Mouse (Mus musculus): ENCODE measurements around the gene Akt1. TPM values are rescaled to one million over a fixed set of nuclear protein-coding genes. Genes with fewer than 3 reads are reported as not detected.

The Akt1 gene
- polyA plus RNA-seq (2016; fragmentation: Nextera tagmentation; extraction: Ambion mirVana), result 184 and 201 TPM in 2 replicates

DNA sequence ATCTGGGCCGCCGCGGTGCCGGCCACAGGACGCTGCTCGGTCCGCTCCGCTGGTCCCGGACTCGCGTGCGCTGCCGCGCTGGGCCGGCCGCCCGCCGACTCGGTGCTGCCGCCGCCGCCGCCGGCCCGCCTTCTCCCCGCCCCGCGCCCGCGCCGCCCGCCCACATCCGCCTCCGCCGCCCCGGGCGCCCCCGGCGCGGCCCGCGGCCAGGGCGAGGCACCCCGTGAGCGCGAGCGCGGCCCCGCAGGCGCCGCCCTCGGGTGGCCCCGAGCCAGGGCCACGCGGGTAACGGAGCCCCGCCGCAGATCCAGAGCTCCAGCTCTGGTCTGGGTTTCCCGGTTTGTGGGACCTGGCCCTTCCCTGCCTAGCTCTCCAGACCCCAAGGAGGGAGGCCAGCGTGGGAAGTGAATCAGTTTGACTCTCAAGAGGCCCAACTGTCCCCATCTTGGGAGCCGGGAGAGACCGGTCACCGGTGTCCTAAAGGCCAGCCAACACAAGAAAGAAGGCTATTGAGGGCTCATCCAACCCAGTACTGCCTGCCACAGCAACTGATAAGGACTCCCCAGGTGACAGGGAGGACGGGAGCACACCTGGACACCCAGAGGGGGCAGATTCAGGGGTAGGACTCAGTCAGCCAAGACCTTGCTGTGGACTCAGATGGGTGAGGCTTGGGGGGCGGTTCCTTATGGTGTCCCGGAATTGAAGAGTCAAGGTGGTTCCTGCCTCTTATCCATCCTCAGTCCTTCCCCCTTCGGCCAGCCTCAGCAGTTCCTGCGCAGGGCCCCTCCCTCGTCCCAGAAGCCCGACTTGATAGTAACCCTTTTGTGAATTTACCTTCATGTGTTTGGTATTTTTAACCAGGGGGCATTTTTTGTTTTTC, at the start of gene Akt1:
Akt1 (minus strand) TSS at position 753 of the 880 bp plus-strand sequence.
- peaks cover 24% of the 10 kb centered on the region for H3K27me3 ChIP-seq (replicated peaks)
- H3K36me3 ChIP-seq, result peaks cover 21% of the 10 kb centered on the region
- peak within 1 kb of the TSS; percentile 87 for H3K27ac ChIP-seq
- ATAC-seq (ENCODE audit: low FRiP score, low read depth), result 0 out of 2 replicates have a peak, but pooled peaks have one; percentile 7
- H3K9me3 ChIP-seq, result no peaks in the 10 kb centered on the region
- H3K4me1 ChIP-seq, result peaks cover 68% of the 10 kb centered on the region
- under 1% methylated on average over 57 of the region's 70 CpGs for WGBS
- H3K9ac ChIP-seq, result peak within 1 kb of the TSS; percentile 100
- peak within 1 kb of the TSS; percentile 89 for H3K4me2 ChIP-seq (replicated peaks)
- peak within 1 kb of the TSS; percentile 98 for H3K4me3 ChIP-seq

GRCm38 (mm10) chr12:112724077-112724805, 49.6 kb upstream of the Akt1 start:
- Histone ChIP-seq H3K36me3 (no peaks in the 10 kb centered on the region), H3K4me3 (no peak overlapping the region), H3K27me3 (replicated peaks) (peaks cover 32% of the 10 kb centered on the region), H3K9ac (no peak overlapping the region), H3K4me2 (replicated peaks) (no peak overlapping the region), H3K27ac (no peak overlapping the region), H3K9me3 (no peaks in the 10 kb centered on the region), H3K4me1 (peaks cover 30% of the 10 kb centered on the region)
- whole genome bisulfite sequencing, result 79% methylated on average over 11 of the region's 11 CpGs
- 0 out of 2 replicates have a peak, but pooled peaks have one; percentile 18 for ATAC-seq (ENCODE audit: low FRiP score, low read depth)

GRCm38 (mm10) chr12:112723445-112723844, 48.8 kb upstream of the Akt1 start:
- H3K4me1 ChIP-seq, result peaks cover 30% of the 10 kb centered on the region
- no peaks in the 10 kb centered on the region for H3K9me3 ChIP-seq
- H3K36me3 ChIP-seq, result no peaks in the 10 kb centered on the region
- ATAC-seq (ENCODE audit: low FRiP score, low read depth), result no peak
- H3K4me2 ChIP-seq (replicated peaks), result peak overlapping the region; percentile 100
- H3K27ac ChIP-seq, result no peak overlapping the region
- H3K27me3 ChIP-seq (replicated peaks), result peaks cover 32% of the 10 kb centered on the region
- 86% methylated on average over 6 of the region's 6 CpGs for WGBS
- 0 out of 2 replicates have a peak overlapping the region, but pooled peaks have one; percentile 86 for H3K4me3 ChIP-seq
- H3K9ac ChIP-seq, result peak overlapping the region; percentile 87; the same call in 1 of the 2 replicates

DNA sequence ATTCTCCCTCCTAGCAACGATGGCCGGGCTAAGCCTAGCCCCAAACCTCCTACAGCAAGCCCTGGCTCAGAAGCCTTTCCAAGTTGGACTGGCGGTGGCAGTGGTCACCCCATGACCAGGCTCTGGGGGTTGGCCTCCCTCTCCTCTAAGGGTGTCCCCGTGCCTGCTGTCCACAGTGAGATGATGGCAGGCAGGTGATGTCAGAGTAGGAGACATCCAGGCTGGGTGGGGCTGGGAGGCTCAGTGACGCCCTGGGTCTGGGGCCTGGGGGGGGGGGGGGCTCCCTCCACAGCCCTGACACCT, 48.3 kb upstream of the Akt1 start:
- Histone ChIP-seq H3K36me3 (no peaks in the 10 kb centered on the region), H3K27me3 (replicated peaks) (peaks cover 32% of the 10 kb centered on the region), H3K4me3 (peak overlapping the region; percentile 86), H3K9me3 (no peaks in the 10 kb centered on the region), H3K4me2 (replicated peaks) (peak overlapping the region; percentile 100), H3K27ac (no peak overlapping the region), H3K9ac (peak overlapping the region; percentile 87), H3K4me1 (peaks cover 30% of the 10 kb centered on the region)
- ATAC-seq (ENCODE audit: low FRiP score, low read depth), result peak; percentile 3; the same call in 1 of the 2 replicates
- WGBS, result 14% methylated on average over 5 of the region's 5 CpGs

- H3K27me3 ChIP-seq (replicated peaks), result peaks cover 32% of the 10 kb centered on the region
- WGBS, result under 1% methylated on average over 75 of the region's 75 CpGs
- H3K4me1 ChIP-seq, result peaks cover 27% of the 10 kb centered on the region
- peak overlapping the region; percentile 86 for H3K4me3 ChIP-seq
- peak; percentile 46 for ATAC-seq (ENCODE audit: low FRiP score, low read depth)
- peak overlapping the region; percentile 100 for H3K4me2 ChIP-seq (replicated peaks)
- no peaks in the 10 kb centered on the region for H3K36me3 ChIP-seq
- no peak overlapping the region for H3K27ac ChIP-seq
- H3K9me3 ChIP-seq, result no peaks in the 10 kb centered on the region
- peak overlapping the region; percentile 87 for H3K9ac ChIP-seq
These were observed 47.8 kb upstream of the Akt1 start for GRCm38 (mm10) chr12:112722240-112723027.

DNA sequence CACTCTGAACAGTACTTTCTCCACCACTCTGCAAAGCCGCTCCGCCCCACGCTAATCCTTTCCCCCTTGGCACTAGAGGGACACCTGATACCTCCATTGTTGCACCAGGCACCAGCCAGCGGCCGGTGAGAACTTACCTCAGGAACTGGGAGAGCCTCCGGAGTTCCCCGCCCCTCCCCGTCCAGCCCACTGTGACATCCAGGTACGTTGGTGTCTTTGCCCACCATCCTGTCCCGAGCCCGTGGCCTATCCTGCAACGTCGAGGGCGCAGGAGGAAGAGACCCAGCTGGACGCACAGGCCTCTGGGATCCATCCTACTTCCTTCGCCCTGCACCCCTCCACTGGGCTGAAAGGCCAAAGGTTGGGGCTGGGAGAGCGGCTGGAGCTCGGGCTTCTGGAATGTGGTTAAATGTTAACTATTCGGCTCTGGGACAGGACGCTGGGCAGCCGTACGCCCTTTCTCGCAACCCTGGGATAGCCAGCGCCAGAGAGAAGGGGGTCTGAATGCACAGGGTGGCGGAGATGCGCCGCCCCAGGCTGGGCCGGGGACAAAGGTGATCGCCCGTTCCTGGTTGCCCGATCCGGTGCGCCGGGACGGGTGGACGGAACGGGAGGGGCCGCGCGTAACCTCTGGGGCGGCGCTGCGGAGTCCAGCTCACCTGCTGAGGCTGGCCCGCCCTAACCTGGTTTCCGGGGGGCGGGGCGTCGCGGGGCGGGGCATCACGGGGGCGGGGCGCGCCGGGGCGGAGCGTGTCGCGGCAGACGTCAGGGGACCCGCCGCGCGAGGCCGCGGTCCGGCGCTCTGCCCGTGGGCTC, 46.9 kb upstream of the Akt1 start:
- ATAC-seq (ENCODE audit: low FRiP score, low read depth), result peak; percentile 45
- peak overlapping the region; percentile 86 for H3K4me3 ChIP-seq
- peaks cover 25% of the 10 kb centered on the region for H3K4me1 ChIP-seq
- WGBS, result 2% methylated on average over 69 of the region's 69 CpGs
- no peaks in the 10 kb centered on the region for H3K36me3 ChIP-seq
- H3K27me3 ChIP-seq (replicated peaks), result peaks cover 32% of the 10 kb centered on the region
- peak overlapping the region; percentile 87 for H3K9ac ChIP-seq
- H3K27ac ChIP-seq, result no peak overlapping the region
- H3K9me3 ChIP-seq, result no peaks in the 10 kb centered on the region
- peak overlapping the region; percentile 100 for H3K4me2 ChIP-seq (replicated peaks)

DNA sequence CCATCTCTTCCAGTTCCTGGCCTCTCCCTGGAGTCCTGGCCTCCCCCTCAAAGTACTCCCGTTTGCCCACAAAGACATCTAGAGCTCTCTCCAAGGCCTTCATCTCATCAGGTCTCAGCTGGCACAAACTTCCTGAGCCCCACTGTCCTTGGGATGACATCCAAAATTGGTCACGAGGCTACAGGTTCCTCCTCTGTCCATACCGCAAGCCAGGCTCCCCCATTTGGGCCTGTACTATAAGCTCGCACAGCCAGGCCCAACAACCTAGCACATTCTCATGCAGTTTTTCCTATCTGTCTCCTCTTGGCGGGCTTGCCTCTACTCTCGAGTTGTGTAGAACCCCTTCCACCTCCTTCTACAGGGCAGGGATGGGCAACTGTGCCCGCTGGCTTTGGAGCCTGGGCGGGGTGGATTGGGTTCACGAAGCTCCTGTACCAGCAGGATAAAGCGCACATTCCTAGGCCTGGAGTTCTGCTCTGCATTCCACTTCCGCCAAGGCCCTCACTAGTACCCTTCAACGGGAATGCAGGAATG, 46.3 kb upstream of the Akt1 start:
- no peak overlapping the region for H3K9ac ChIP-seq
- WGBS, result 34% methylated on average over 12 of the region's 12 CpGs
- no peak for ATAC-seq (ENCODE audit: low FRiP score, low read depth)

DNA sequence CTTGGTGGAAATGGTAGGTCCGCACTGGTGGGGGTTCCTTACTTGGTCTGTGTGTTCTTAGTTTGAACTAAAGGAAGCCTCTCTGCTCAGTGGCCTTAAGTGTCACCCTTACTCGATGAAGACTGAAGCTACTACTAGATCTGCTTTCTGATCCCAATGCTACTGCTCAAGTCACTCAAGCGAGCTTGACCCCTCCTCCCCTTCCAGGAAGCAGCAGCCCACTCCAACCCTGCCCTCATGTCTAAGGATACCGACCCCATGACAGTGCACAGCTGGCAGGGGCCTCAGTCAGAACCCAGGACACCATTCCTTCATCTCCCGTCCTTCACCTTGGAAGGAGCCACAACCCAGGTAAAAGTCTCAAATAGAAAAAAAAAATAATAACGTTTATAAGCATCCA, 45.5 kb upstream of the Akt1 start, which contains the start of gene Cep170b:
Cep170b (plus strand) TSS at position 240 of the 400 bp plus-strand sequence.
- Histone ChIP-seq H3K4me1 (peaks cover 25% of the 10 kb centered on the region), H3K27ac (no peak within 1 kb of the TSS), H3K27me3 (replicated peaks) (peaks cover 32% of the 10 kb centered on the region), H3K9ac (no peak within 1 kb of the TSS), H3K9me3 (no peaks in the 10 kb centered on the region), H3K36me3 (no peaks in the 10 kb centered on the region), H3K4me2 (replicated peaks) (peak within 1 kb of the TSS; percentile 100), H3K4me3 (peak within 1 kb of the TSS; percentile 86)
- no peak for ATAC-seq (ENCODE audit: low FRiP score, low read depth)
- WGBS, result 77% methylated on average over 6 of the region's 6 CpGs

More for the DNA sequence above, 46.3 kb upstream of the Akt1 start:
- H3K4me2 ChIP-seq (replicated peaks), result peak overlapping the region; percentile 100
- H3K27me3 ChIP-seq (replicated peaks), result peaks cover 32% of the 10 kb centered on the region
- peaks cover 25% of the 10 kb centered on the region for H3K4me1 ChIP-seq
- H3K4me3 ChIP-seq, result peak overlapping the region; percentile 86
- no peaks in the 10 kb centered on the region for H3K36me3 ChIP-seq
- H3K9me3 ChIP-seq, result no peaks in the 10 kb centered on the region
- H3K27ac ChIP-seq, result no peak overlapping the region

- Histone ChIP-seq H3K9me3 (no peaks in the 10 kb centered on the region), H3K4me2 (replicated peaks) (no peak overlapping the region), H3K27ac (no peak overlapping the region), H3K4me1 (peaks cover 25% of the 10 kb centered on the region), H3K36me3 (no peaks in the 10 kb centered on the region), H3K27me3 (replicated peaks) (peaks cover 32% of the 10 kb centered on the region), H3K4me3 (no peak overlapping the region), H3K9ac (no peak overlapping the region)
- 67% methylated on average over 5 of the region's 5 CpGs for WGBS
- no peak for ATAC-seq (ENCODE audit: low FRiP score, low read depth)
These were observed 44.3 kb upstream of the Akt1 start for GRCm38 (mm10) chr12:112718995-112719394.

- no peak overlapping the region for H3K9ac ChIP-seq
- no peak overlapping the region for H3K27ac ChIP-seq
- no peak overlapping the region for H3K4me2 ChIP-seq (replicated peaks)
- peaks cover 9% of the 10 kb centered on the region for H3K4me1 ChIP-seq
- H3K4me3 ChIP-seq, result no peak overlapping the region
- 31% methylated on average over 7 of the region's 7 CpGs for WGBS
- no peak for ATAC-seq (ENCODE audit: low FRiP score, low read depth)
- peaks cover 23% of the 10 kb centered on the region for H3K27me3 ChIP-seq (replicated peaks)
- H3K9me3 ChIP-seq, result no peaks in the 10 kb centered on the region
- H3K36me3 ChIP-seq, result no peaks in the 10 kb centered on the region
These were observed 42.5 kb upstream of the Akt1 start for GRCm38 (mm10) chr12:112717140-112717539.

GRCm38 (mm10) chr12:112713984-112714383, 39.3 kb upstream of the Akt1 start:
- Histone ChIP-seq H3K4me3 (no peak overlapping the region), H3K36me3 (no peaks in the 10 kb centered on the region), H3K27ac (no peak overlapping the region), H3K27me3 (replicated peaks) (0 out of 2 replicates have a peak, but pooled peaks cover 2% of the 10 kb centered on the region), H3K4me2 (replicated peaks) (no peak overlapping the region), H3K9ac (no peak overlapping the region), H3K9me3 (no peaks in the 10 kb centered on the region), H3K4me1 (no peaks in the 10 kb centered on the region)
- WGBS, result 74% methylated on average over 3 of the region's 3 CpGs
- no peak for ATAC-seq (ENCODE audit: low FRiP score, low read depth)

All from neural tube, embryonic 12.5 days (tissue).